ENCODE assay signal across 26 mouse cellular contexts in genomic region chr5:51988913-51989312, GRCm38 (mm10).
"Had no signal": no experiment of that assay in that cellular context is flagged by ENCODE, and none has a peak within 500 bp of the region (broad histone marks: within the 10 kb centered on the region; RNA-seq: fewer than 3 reads in every experiment).

No protein-coding gene starts in this region.

- H3K27ac ChIP-seq: gastrocnemius, adult 2 months; heart, embryonic 10.5 days; hindbrain, embryonic 10.5 days; hindbrain, embryonic 12.5 days; hindbrain, embryonic 14.5 days; layer of hippocampus, adult 2 months; left cerebral cortex, adult 2 months; limb, embryonic 12.5 days; liver, embryonic 13.5 days; liver, embryonic 15.5 days had no signal

- H3K4me3 ChIP-seq: gastrocnemius, adult 2 months; heart, embryonic 10.5 days; heart, embryonic 12.5 days; hindbrain, embryonic 10.5 days; hindbrain, embryonic 12.5 days; layer of hippocampus, adult 2 months; left cerebral cortex, adult 2 months; limb, embryonic 12.5 days; liver, embryonic 13.5 days; liver, embryonic 15.5 days had no signal

- ATAC-seq: hindbrain, embryonic 16.5 days; inflammation-experienced regulatory T-cells, adult 6 months; intestine, embryonic 16.5 days had no signal

- DNase-seq: gastrocnemius, adult 2 months; gastrocnemius, postnatal 10 days; gastrocnemius, postnatal 36 days; heart, adult 18-20 months; heart, postnatal 10 days; heart, postnatal 4 days; kidney, adult 11 months; kidney, adult 8-10 months; kidney, postnatal 10 days; kidney, postnatal 25 days; kidney, postnatal 4 days; left cerebral cortex, postnatal 4 days; liver; liver, embryonic 13.5 days had no signal

- H3K27me3 ChIP-seq: heart, embryonic 12.5 days; hindbrain, embryonic 12.5 days had no signal

- H3K4me1 ChIP-seq: heart, embryonic 12.5 days; liver, embryonic 13.5 days; liver, embryonic 15.5 days had no signal

- H3K36me3 ChIP-seq: heart, embryonic 10.5 days; heart, embryonic 12.5 days; hindbrain, embryonic 10.5 days; hindbrain, embryonic 12.5 days; limb, embryonic 12.5 days; liver, embryonic 13.5 days; liver, embryonic 15.5 days had no signal
